Mouse (Mus musculus): ENCODE measurements around the gene Sdf2l1. TPM values are rescaled to one million over a fixed set of nuclear protein-coding genes. Genes with fewer than 3 reads are reported as not detected.
A peak's percentile ranks its signal among the peaks of the same experiment; 100 is the strongest.

Gene Sdf2l1
- polyA plus RNA-seq, 1 experiment from 2014 or later = 94.2 TPM

MicroRNAs within 50 kb of the gene (microRNA counts, 519-probe panel; counts per million panel counts)
- 3,495 counts per million, percentile 90 among the panel's probes with 10 or more counts for microRNA mmu-miR-130b
- 2,410 counts per million, percentile 36 among the panel's probes with 10 or more counts for microRNA mmu-miR-301b

Small RNA genes within 50 kb of the gene (microRNA-seq; reads per million reads assigned to microRNA genes)
- gene Mir130b (7,400 reads per million, percentile 94 among the genes with 10 or more reads in this experiment), gene Mir301b (68.2 reads per million, percentile 53 among the genes with 10 or more reads in this experiment)

Other genes starting within 250 kb of the Sdf2l1 start
- gene Ppm1f, start 235.9 kb downstream of the Sdf2l1 start, polyA plus RNA-seq (2015; fragmentation: Nextera tagmentation; extraction: Ambion mirVana) = 31.0 and 31.7 TPM in 2 replicates
- gene Mapk1, start 149.0 kb downstream of the Sdf2l1 start, polyA plus RNA-seq (2015; fragmentation: Nextera tagmentation; extraction: Ambion mirVana) = 164 and 172 TPM in 2 replicates
- 37.8 and 43.5 TPM in 2 replicates for gene Ypel1, start 62.7 kb downstream of the Sdf2l1 start, polyA plus RNA-seq (2015; fragmentation: Nextera tagmentation; extraction: Ambion mirVana)
- gene Ppil2, start 21.1 kb downstream of the Sdf2l1 start, polyA plus RNA-seq (2015; fragmentation: Nextera tagmentation; extraction: Ambion mirVana) = 134 and 145 TPM in 2 replicates
- 57.0 and 57.7 TPM in 2 replicates for gene 2610318N02Rik, start 7.2 kb downstream of the Sdf2l1 start, polyA plus RNA-seq (2015; fragmentation: Nextera tagmentation; extraction: Ambion mirVana)
- 10.5 and 11.5 TPM in 2 replicates for gene Ydjc, start 12.2 kb upstream of the Sdf2l1 start, polyA plus RNA-seq (2015; fragmentation: Nextera tagmentation; extraction: Ambion mirVana)
- gene Ccdc116, start 14.8 kb upstream of the Sdf2l1 start, polyA plus RNA-seq (2015; fragmentation: Nextera tagmentation; extraction: Ambion mirVana) = 0.53 and 0.60 TPM in 2 replicates
- 360 and 379 TPM in 2 replicates for gene Ube2l3, start 70.3 kb upstream of the Sdf2l1 start, polyA plus RNA-seq (2015; fragmentation: Nextera tagmentation; extraction: Ambion mirVana)
- 0.44 and 0.73 TPM in 2 replicates for gene Rimbp3, start 76.2 kb upstream of the Sdf2l1 start, polyA plus RNA-seq (2015; fragmentation: Nextera tagmentation; extraction: Ambion mirVana)
- 4.6 and 4.8 TPM in 2 replicates for gene Hic2, start 101.2 kb upstream of the Sdf2l1 start, polyA plus RNA-seq (2015; fragmentation: Nextera tagmentation; extraction: Ambion mirVana)
- gene Tmem191c, start 143.7 kb upstream of the Sdf2l1 start, polyA plus RNA-seq (2015; fragmentation: Nextera tagmentation; extraction: Ambion mirVana) = 13.3 and 17.7 TPM in 2 replicates
- 1.9 and 3.2 TPM in 2 replicates for gene Serpind1, start 199.0 kb upstream of the Sdf2l1 start, polyA plus RNA-seq (2015; fragmentation: Nextera tagmentation; extraction: Ambion mirVana)

All from kidney, embryonic 15.5 days (tissue).